Mouse (Mus musculus) heart, embryonic 13.5 days (tissue): ENCODE measurements around the gene Lmf1. TPM values are rescaled to one million over a fixed set of nuclear protein-coding genes. Genes with fewer than 3 reads are reported as not detected.

Experiments
- ATAC-seq: fragments of 200-750 bp; cut with Nextera tagmentation; 2 replicates; pipeline ENCODE4 v1.8.0; 2017; ENCODE audit warnings: moderate TSS enrichment; ENCODE audit not compliant: insufficient number of reproducible peaks, low FRiP score, low TSS enrichment; ENCODE audit errors: extremely low read depth
- H3K27ac ChIP-seq: fragments of 300-500 bp; sonication (generic); replicated peaks from 2 replicates; pipeline ENCODE4 v1.5.1; 2015; ENCODE audit warnings: moderate library complexity, mild to moderate bottlenecking, inconsistent platforms
- H3K27me3 ChIP-seq: fragments of 300-500 bp; sonication (generic); replicated peaks from 2 replicates; pipeline ENCODE4 v1.6.1; 2015; ENCODE audit warnings: mild to moderate bottlenecking, inconsistent platforms
- H3K36me3 ChIP-seq: fragments of 300-500 bp; sonication (generic); 2 replicates; pipeline ENCODE4 v1.6.1; 2015; ENCODE audit warnings: mild to moderate bottlenecking, inconsistent platforms
- H3K4me1 ChIP-seq: fragments of 300-500 bp; sonication (generic); 2 replicates; pipeline ENCODE4 v1.6.1; 2015; ENCODE audit warnings: inconsistent platforms
- H3K4me2 ChIP-seq: fragments of 300-500 bp; sonication (generic); 2 replicates; pipeline ENCODE4 v1.6.1; 2015; ENCODE audit warnings: inconsistent platforms, mild to moderate bottlenecking, moderate library complexity
- H3K4me3 ChIP-seq: fragments of 300-500 bp; sonication (generic); 2 replicates; pipeline ENCODE4 v1.5.1; 2015; ENCODE audit warnings: moderate library complexity, mild to moderate bottlenecking, inconsistent platforms
- H3K9ac ChIP-seq: fragments of 300-500 bp; sonication (generic); 2 replicates; pipeline ENCODE4 v1.6.1; 2015; ENCODE audit warnings: inconsistent platforms, mild to moderate bottlenecking, moderate library complexity
- H3K9me3 ChIP-seq: fragments of 300-500 bp; sonication (generic); 2 replicates; pipeline ENCODE4 v1.6.1; 2016; ENCODE audit warnings: inconsistent platforms
- whole genome bisulfite sequencing: fragments of 180-500 bp; shearing (Covaris S2); methylation state at CpG from one replicate; pipeline ENCODE4 v1.1.7; 2015; ENCODE audit warnings: mixed read lengths; 5-methylcytosine and 5-hydroxymethylcytosine counted together
- polyA plus RNA-seq: library from polyadenylated mRNA; unstranded; fragments of >200 nt; fragmentation: Nextera tagmentation; extraction: Ambion mirVana; gene quantifications from 2 replicates; pipeline ENCODE4 v1.2.1, GENCODE M21; 2015

Gene Lmf1
- polyA plus RNA-seq = 30.2 and 35.7 TPM in 2 replicates

- Histone ChIP-seq H3K9ac (peak within 1 kb of the TSS; percentile 85), H3K4me3 (peak within 1 kb of the TSS; percentile 66), H3K27me3 (peaks cover 12% of the 10 kb centered on the region; the same call in 1 of the 2 replicates), H3K4me1 (peaks cover 73% of the 10 kb centered on the region), H3K27ac (peak within 1 kb of the TSS; percentile 74), H3K9me3 (no peaks in the 10 kb centered on the region), H3K4me2 (peak within 1 kb of the TSS; percentile 94), H3K36me3 (no peaks in the 10 kb centered on the region)
- ATAC-seq = peak; percentile 90
- under 1% methylated on average over 31 of the region's 31 CpGs for WGBS
These were observed at the start of gene Lmf1 for GRCm38 (mm10) chr17:25578920-25579319. Gene Lmf1 (plus strand): TSS chr17:25579085.

- 57% methylated on average over 8 of the region's 8 CpGs for WGBS
- Histone ChIP-seq H3K27me3 (0 out of 2 replicates have a peak, but pooled peaks cover 6% of the 10 kb centered on the region), H3K4me1 (0 out of 2 replicates have a peak, but pooled peaks cover 6% of the 10 kb centered on the region), H3K9ac (no peak overlapping the region), H3K4me2 (no peak overlapping the region), H3K27ac (no peak overlapping the region), H3K36me3 (no peaks in the 10 kb centered on the region), H3K4me3 (no peak overlapping the region), H3K9me3 (no peaks in the 10 kb centered on the region)
- ATAC-seq = no peak
These were observed 48.4 kb upstream of the Lmf1 start for GRCm38 (mm10) chr17:25530357-25531022.

GRCm38 (mm10) chr17:25538945-25539875 lies 39.7 kb upstream of the Lmf1 start:
- H3K27ac ChIP-seq = peak overlapping the region; percentile 68
- no peak for ATAC-seq

GRCm38 (mm10) chr17:25540731-25541130 lies 38.2 kb upstream of the Lmf1 start:
- H3K4me2 ChIP-seq = no peak overlapping the region
- 53% methylated on average over 5 of the region's 5 CpGs for WGBS
- H3K4me1 ChIP-seq = peaks cover 36% of the 10 kb centered on the region
- H3K4me3 ChIP-seq = no peak overlapping the region
- ATAC-seq = no peak
- no peak overlapping the region for H3K9ac ChIP-seq
- H3K27me3 ChIP-seq = peaks cover 11% of the 10 kb centered on the region; the same call in 1 of the 2 replicates
- H3K27ac ChIP-seq = no peak overlapping the region
- H3K9me3 ChIP-seq = no peaks in the 10 kb centered on the region
- H3K36me3 ChIP-seq = no peaks in the 10 kb centered on the region

More at GRCm38 (mm10) chr17:25538945-25539875, 39.7 kb upstream of the Lmf1 start:
- H3K4me3 ChIP-seq = peak overlapping the region; percentile 28
- peak overlapping the region; percentile 60 for H3K9ac ChIP-seq
- H3K27me3 ChIP-seq = peaks cover 11% of the 10 kb centered on the region; the same call in 1 of the 2 replicates
- 23% methylated on average over 27 of the region's 27 CpGs for WGBS
- no peaks in the 10 kb centered on the region for H3K36me3 ChIP-seq
- H3K9me3 ChIP-seq = no peaks in the 10 kb centered on the region
- H3K4me2 ChIP-seq = peak overlapping the region; percentile 64
- peaks cover 36% of the 10 kb centered on the region for H3K4me1 ChIP-seq

GRCm38 (mm10) chr17:25541768-25542167 lies 37.1 kb upstream of the Lmf1 start:
- H3K9ac ChIP-seq = no peak overlapping the region
- H3K4me1 ChIP-seq = peaks cover 36% of the 10 kb centered on the region
- H3K9me3 ChIP-seq = no peaks in the 10 kb centered on the region
- H3K27me3 ChIP-seq = peaks cover 4% of the 10 kb centered on the region; the same call in 1 of the 2 replicates
- 77% methylated on average over 4 of the region's 4 CpGs for WGBS
- H3K4me2 ChIP-seq = no peak overlapping the region
- no peaks in the 10 kb centered on the region for H3K36me3 ChIP-seq
- H3K27ac ChIP-seq = no peak overlapping the region
- ATAC-seq = no peak
- H3K4me3 ChIP-seq = no peak overlapping the region

GRCm38 (mm10) chr17:25547026-25547425 lies 31.9 kb upstream of the Lmf1 start:
- H3K36me3 ChIP-seq = no peaks in the 10 kb centered on the region
- WGBS = 37% methylated on average over 3 of the region's 3 CpGs
- no peak overlapping the region for H3K4me2 ChIP-seq
- no peaks in the 10 kb centered on the region for H3K9me3 ChIP-seq
- no peaks in the 10 kb centered on the region; the same call in 1 of the 2 replicates for H3K27me3 ChIP-seq
- no peak overlapping the region for H3K4me3 ChIP-seq
- ATAC-seq = no peak
- no peaks in the 10 kb centered on the region for H3K4me1 ChIP-seq
- H3K27ac ChIP-seq = no peak overlapping the region
- no peak overlapping the region for H3K9ac ChIP-seq

GRCm38 (mm10) chr17:25550020-25550419 lies 28.9 kb upstream of the Lmf1 start:
- no peak overlapping the region for H3K27ac ChIP-seq
- no peak overlapping the region for H3K4me3 ChIP-seq
- peaks cover 3% of the 10 kb centered on the region for H3K4me1 ChIP-seq
- ATAC-seq = no peak
- H3K27me3 ChIP-seq = peaks cover 2% of the 10 kb centered on the region; the same call in 1 of the 2 replicates
- WGBS = 76% methylated on average over 5 of the region's 5 CpGs
- no peak overlapping the region for H3K9ac ChIP-seq
- no peak overlapping the region for H3K4me2 ChIP-seq
- no peaks in the 10 kb centered on the region for H3K9me3 ChIP-seq
- H3K36me3 ChIP-seq = no peaks in the 10 kb centered on the region

GRCm38 (mm10) chr17:25551313-25551712 lies 27.6 kb upstream of the Lmf1 start:
- Histone ChIP-seq H3K27ac (no peak overlapping the region), H3K4me1 (peaks cover 16% of the 10 kb centered on the region), H3K4me2 (no peak overlapping the region), H3K27me3 (peaks cover 6% of the 10 kb centered on the region; the same call in 1 of the 2 replicates), H3K4me3 (no peak overlapping the region), H3K9ac (no peak overlapping the region), H3K9me3 (no peaks in the 10 kb centered on the region), H3K36me3 (no peaks in the 10 kb centered on the region)
- no peak for ATAC-seq
- whole genome bisulfite sequencing = 78% methylated on average over 11 of the region's 11 CpGs

- Histone ChIP-seq H3K4me3 (no peak overlapping the region), H3K4me2 (no peak overlapping the region), H3K9me3 (no peaks in the 10 kb centered on the region), H3K27me3 (peaks cover 18% of the 10 kb centered on the region; the same call in 1 of the 2 replicates), H3K9ac (0 out of 2 replicates have a peak overlapping the region, but pooled peaks have one; percentile 33), H3K4me1 (peaks cover 25% of the 10 kb centered on the region), H3K27ac (peak overlapping the region; percentile 30; the same call in 1 of the 2 replicates), H3K36me3 (no peaks in the 10 kb centered on the region)
- no peak for ATAC-seq
- WGBS = 40% methylated on average over 3 of the region's 3 CpGs
These were observed 23.7 kb upstream of the Lmf1 start for GRCm38 (mm10) chr17:25555159-25555558.

- H3K27ac ChIP-seq = peak overlapping the region; percentile 30; the same call in 1 of the 2 replicates
- H3K9ac ChIP-seq = peak overlapping the region; percentile 67
- H3K27me3 ChIP-seq = peaks cover 18% of the 10 kb centered on the region; the same call in 1 of the 2 replicates
- no peak for ATAC-seq
- H3K36me3 ChIP-seq = no peaks in the 10 kb centered on the region
- peaks cover 33% of the 10 kb centered on the region for H3K4me1 ChIP-seq
- H3K4me3 ChIP-seq = peak overlapping the region; percentile 43
- H3K9me3 ChIP-seq = no peaks in the 10 kb centered on the region
- H3K4me2 ChIP-seq = peak overlapping the region; percentile 75
- WGBS = 9% methylated on average over 29 of the region's 29 CpGs
These were observed 22.9 kb upstream of the Lmf1 start for GRCm38 (mm10) chr17:25555666-25556629.
